Mouse (Mus musculus): Measurements from ENCODE around the gene Spata6. TPM values are rescaled to one million over a fixed set of nuclear protein-coding genes. Genes with fewer than 3 reads are reported as not detected.
A peak's percentile ranks its signal among the peaks of the same experiment; 100 is the strongest.

Gene Spata6
- polyA plus RNA-seq, 1 experiment from 2014 or later, result 29.6 TPM

GRCm38 (mm10) chr4:111685951-111686350 lies 33.8 kb upstream of the Spata6 start:
- no peak overlapping the region for H3K4me3 ChIP-seq (ENCODE audit: low read depth, low read length)
- 82% methylated on average over 2 of the region's 2 CpGs for WGBS
- no peak overlapping the region for H3K27ac ChIP-seq (ENCODE audit: low read depth)
- no peak for TF ChIP-seq CTCF (IDR thresholded peaks at IDR 0.05; ENCODE audit: low read depth)
- no peaks in the 10 kb centered on the region for H3K4me1 ChIP-seq (ENCODE audit: insufficient read depth)
- H3K36me3 ChIP-seq (ENCODE audit: insufficient read depth), result no peaks in the 10 kb centered on the region
- ATAC-seq (ENCODE audit: insufficient read depth), result no peak
- no peak overlapping the region for H3K9ac ChIP-seq
- H3K27me3 ChIP-seq (ENCODE audit: insufficient read depth, low read length), result no peaks in the 10 kb centered on the region
- no peak for DNase-seq
- H3K9me3 ChIP-seq (ENCODE audit: low read depth, low read length), result no peaks in the 10 kb centered on the region
- no peak overlapping the region for H3K4me2 ChIP-seq

- DNase-seq (peak; percentile 84), ATAC-seq (ENCODE audit: insufficient read depth) (peak; percentile 76)
- 0 out of 2 replicates have a peak overlapping the region, but pooled peaks have one; percentile 17 for H3K9ac ChIP-seq
- no peaks in the 10 kb centered on the region for H3K9me3 ChIP-seq (ENCODE audit: low read depth, low read length)
- H3K27ac ChIP-seq (ENCODE audit: low read depth), result no peak overlapping the region
- WGBS, result 8% methylated on average over 9 of the region's 9 CpGs
- TF ChIP-seq CTCF (IDR thresholded peaks at IDR 0.05; ENCODE audit: low read depth), result peak; percentile 79
- H3K36me3 ChIP-seq (ENCODE audit: insufficient read depth), result no peaks in the 10 kb centered on the region
- H3K4me2 ChIP-seq, result peak overlapping the region; percentile 54
- H3K27me3 ChIP-seq (ENCODE audit: insufficient read depth, low read length), result no peaks in the 10 kb centered on the region
- no peaks in the 10 kb centered on the region for H3K4me1 ChIP-seq (ENCODE audit: insufficient read depth)
- peak overlapping the region; percentile 8; the same call in 1 of the 2 replicates for H3K4me3 ChIP-seq (ENCODE audit: low read depth, low read length)
These were observed 32.8 kb upstream of the Spata6 start for GRCm38 (mm10) chr4:111686951-111687350.

- peak overlapping the region; percentile 8; the same call in 1 of the 2 replicates for H3K4me3 ChIP-seq (ENCODE audit: low read depth, low read length)
- H3K36me3 ChIP-seq (ENCODE audit: insufficient read depth), result no peaks in the 10 kb centered on the region
- TF ChIP-seq CTCF (IDR thresholded peaks at IDR 0.05; ENCODE audit: low read depth), result peak; percentile 84
- WGBS, result 14% methylated on average over 6 of the region's 6 CpGs
- DNase-seq (peak; percentile 93), ATAC-seq (ENCODE audit: insufficient read depth) (peak; percentile 81)
- H3K27me3 ChIP-seq (ENCODE audit: insufficient read depth, low read length), result no peaks in the 10 kb centered on the region
- H3K27ac ChIP-seq (ENCODE audit: low read depth), result no peak overlapping the region
- H3K9ac ChIP-seq, result 0 out of 2 replicates have a peak overlapping the region, but pooled peaks have one; percentile 18
- peak overlapping the region; percentile 54 for H3K4me2 ChIP-seq
- no peaks in the 10 kb centered on the region for H3K9me3 ChIP-seq (ENCODE audit: low read depth, low read length)
- no peaks in the 10 kb centered on the region for H3K4me1 ChIP-seq (ENCODE audit: insufficient read depth)
These were observed 32.2 kb upstream of the Spata6 start for GRCm38 (mm10) chr4:111687613-111688012.

GRCm38 (mm10) chr4:111691057-111691543 lies 28.7 kb upstream of the Spata6 start:
- Histone ChIP-seq H3K4me2 (no peak overlapping the region), H3K9me3 (ENCODE audit: low read depth, low read length) (no peaks in the 10 kb centered on the region), H3K36me3 (ENCODE audit: insufficient read depth) (no peaks in the 10 kb centered on the region), H3K9ac (no peak overlapping the region), H3K4me1 (ENCODE audit: insufficient read depth) (no peaks in the 10 kb centered on the region), H3K27me3 (ENCODE audit: insufficient read depth, low read length) (no peaks in the 10 kb centered on the region), H3K4me3 (ENCODE audit: low read depth, low read length) (no peak overlapping the region), H3K27ac (ENCODE audit: low read depth) (peak overlapping the region; percentile 6; the same call in 1 of the 2 replicates)
- TF ChIP-seq CTCF (IDR thresholded peaks at IDR 0.05; ENCODE audit: low read depth), result no peak
- DNase-seq, result peak; percentile 56
- ATAC-seq (ENCODE audit: insufficient read depth), result peak; percentile 77; the same call in 1 of the 2 replicates
- 46% methylated on average over 5 of the region's 5 CpGs for WGBS

- Histone ChIP-seq H3K9ac (no peak overlapping the region), H3K27ac (ENCODE audit: low read depth) (no peak overlapping the region), H3K4me3 (ENCODE audit: low read depth, low read length) (no peak overlapping the region), H3K36me3 (ENCODE audit: insufficient read depth) (no peaks in the 10 kb centered on the region), H3K27me3 (ENCODE audit: insufficient read depth, low read length) (no peaks in the 10 kb centered on the region), H3K4me2 (no peak overlapping the region), H3K9me3 (ENCODE audit: low read depth, low read length) (no peaks in the 10 kb centered on the region), H3K4me1 (ENCODE audit: insufficient read depth) (no peaks in the 10 kb centered on the region)
- DNase-seq, result no peak
- 64% methylated on average over 1 of the region's 1 CpGs for WGBS
- ATAC-seq (ENCODE audit: insufficient read depth), result no peak
- TF ChIP-seq CTCF (IDR thresholded peaks at IDR 0.05; ENCODE audit: low read depth), result no peak
These were observed 18.4 kb upstream of the Spata6 start for GRCm38 (mm10) chr4:111701381-111701780.

- ATAC-seq (ENCODE audit: insufficient read depth) (no peak), DNase-seq (no peak)
- H3K9ac ChIP-seq, result no peak overlapping the region
- no peak overlapping the region for H3K4me2 ChIP-seq
- H3K27me3 ChIP-seq (ENCODE audit: insufficient read depth, low read length), result no peaks in the 10 kb centered on the region
- no peaks in the 10 kb centered on the region for H3K9me3 ChIP-seq (ENCODE audit: low read depth, low read length)
- no peaks in the 10 kb centered on the region for H3K4me1 ChIP-seq (ENCODE audit: insufficient read depth)
- WGBS, result 81% methylated on average over 2 of the region's 2 CpGs
- no peak for TF ChIP-seq CTCF (IDR thresholded peaks at IDR 0.05; ENCODE audit: low read depth)
- no peak overlapping the region for H3K4me3 ChIP-seq (ENCODE audit: low read depth, low read length)
- no peak overlapping the region for H3K27ac ChIP-seq (ENCODE audit: low read depth)
- no peaks in the 10 kb centered on the region for H3K36me3 ChIP-seq (ENCODE audit: insufficient read depth)
These were observed 15.7 kb upstream of the Spata6 start for GRCm38 (mm10) chr4:111704126-111704525.

GRCm38 (mm10) chr4:111704975-111705374 lies 14.8 kb upstream of the Spata6 start:
- no peak overlapping the region for H3K27ac ChIP-seq (ENCODE audit: low read depth)
- H3K9me3 ChIP-seq (ENCODE audit: low read depth, low read length), result no peaks in the 10 kb centered on the region
- 34% methylated on average over 3 of the region's 3 CpGs for WGBS
- no peaks in the 10 kb centered on the region for H3K27me3 ChIP-seq (ENCODE audit: insufficient read depth, low read length)
- ATAC-seq (ENCODE audit: insufficient read depth), result no peak
- H3K36me3 ChIP-seq (ENCODE audit: insufficient read depth), result no peaks in the 10 kb centered on the region
- H3K4me3 ChIP-seq (ENCODE audit: low read depth, low read length), result no peak overlapping the region
- no peak for DNase-seq
- no peak overlapping the region for H3K4me2 ChIP-seq
- no peaks in the 10 kb centered on the region for H3K4me1 ChIP-seq (ENCODE audit: insufficient read depth)
- no peak for TF ChIP-seq CTCF (IDR thresholded peaks at IDR 0.05; ENCODE audit: low read depth)
- no peak overlapping the region for H3K9ac ChIP-seq
